Mouse (Mus musculus): Measurements from ENCODE around the gene 4930402H24Rik. TPM values are rescaled to one million over a fixed set of nuclear protein-coding genes. Genes with fewer than 3 reads are reported as not detected.

4930402H24Rik gene
- polyA plus RNA-seq, 1 experiment: 70.1 TPM

DNA sequence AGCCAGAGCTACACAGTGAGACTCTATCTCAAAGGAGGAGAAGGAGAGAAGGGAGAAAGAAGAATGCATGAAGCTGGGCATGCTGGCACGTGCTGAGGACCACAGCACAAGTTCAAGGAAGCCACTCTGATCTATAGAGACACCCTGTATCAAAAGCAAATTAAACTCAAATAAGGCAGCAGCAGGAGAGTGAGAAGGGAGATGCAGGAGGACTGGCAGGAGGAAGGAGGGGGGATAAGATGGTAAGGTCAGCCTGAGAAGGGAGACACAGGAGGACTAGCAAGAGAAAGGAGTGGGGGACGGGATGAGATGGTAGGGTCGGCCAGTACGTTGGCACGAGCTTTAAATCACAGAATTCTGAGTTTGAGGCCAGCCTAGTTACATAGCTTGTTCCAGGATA lies 90.0 kb downstream of the 4930402H24Rik start:
- no peak for DNase-seq (ENCODE audit: extremely low spot score in 1 of 2, low spot score in 1 of 2)

GRCm38 (mm10) chr2:130814492-130814891 lies 91.7 kb downstream of the 4930402H24Rik start:
- DNase-seq (ENCODE audit: extremely low spot score in 1 of 2, low spot score in 1 of 2): no peak

GRCm38 (mm10) chr2:130813729-130814128 lies 92.5 kb downstream of the 4930402H24Rik start:
- DNase-seq (ENCODE audit: extremely low spot score in 1 of 2, low spot score in 1 of 2): no peak

GRCm38 (mm10) chr2:130812487-130812886 lies 93.7 kb downstream of the 4930402H24Rik start:
- DNase-seq (ENCODE audit: extremely low spot score in 1 of 2, low spot score in 1 of 2): no peak

DNA sequence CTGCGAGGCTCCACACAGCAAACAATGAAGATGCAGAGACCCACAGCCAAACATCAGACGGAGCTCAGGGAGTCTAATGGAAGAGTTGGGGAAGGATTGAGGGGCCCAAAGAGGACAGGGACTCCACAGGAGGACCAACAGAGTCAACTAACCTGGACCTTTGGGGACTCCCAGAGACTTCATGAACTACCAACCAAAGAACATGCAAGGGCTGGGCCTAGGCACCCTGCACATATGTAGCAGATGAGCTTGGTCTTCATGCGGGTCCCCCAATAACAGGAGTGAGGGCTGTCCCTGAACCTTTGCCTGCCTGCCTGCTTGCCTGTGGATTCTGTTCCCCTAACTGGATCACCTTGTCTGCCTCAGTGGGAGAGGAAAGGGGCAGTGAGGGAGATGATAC lies 101.1 kb downstream of the 4930402H24Rik start:
- no peak for DNase-seq (ENCODE audit: extremely low spot score in 1 of 2, low spot score in 1 of 2)

DNA sequence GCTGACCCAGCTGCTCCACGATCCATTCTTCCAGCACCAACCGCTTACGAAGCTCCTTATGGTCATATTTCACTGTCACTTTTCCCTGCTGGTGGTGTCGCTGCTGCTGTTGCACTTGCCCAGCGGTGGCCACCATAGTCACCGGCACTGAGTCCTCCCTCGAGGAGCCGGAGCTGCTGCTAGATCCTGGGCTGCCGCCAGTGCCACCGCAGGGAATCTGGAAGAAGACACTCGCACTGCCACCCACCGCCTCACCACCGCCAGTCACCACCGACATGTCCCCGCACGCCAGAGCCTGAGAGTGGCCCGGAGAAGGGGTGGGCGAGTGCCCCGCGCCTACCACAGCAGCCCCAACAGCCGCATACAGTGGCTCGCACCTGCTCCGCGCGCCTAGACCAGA lies 102.5 kb downstream of the 4930402H24Rik start:
- peak in 1 of 2 experiments; percentile 21 for DNase-seq (ENCODE audit: extremely low spot score in 1 of 2, low spot score in 1 of 2)

- no peak for DNase-seq (ENCODE audit: extremely low spot score in 1 of 2, low spot score in 1 of 2)
These were observed 110.5 kb downstream of the 4930402H24Rik start for GRCm38 (mm10) chr2:130795731-130796130.

GRCm38 (mm10) chr2:130791722-130792121 lies 114.5 kb downstream of the 4930402H24Rik start:
- no peak for DNase-seq (ENCODE audit: extremely low spot score in 1 of 2, low spot score in 1 of 2)

DNA sequence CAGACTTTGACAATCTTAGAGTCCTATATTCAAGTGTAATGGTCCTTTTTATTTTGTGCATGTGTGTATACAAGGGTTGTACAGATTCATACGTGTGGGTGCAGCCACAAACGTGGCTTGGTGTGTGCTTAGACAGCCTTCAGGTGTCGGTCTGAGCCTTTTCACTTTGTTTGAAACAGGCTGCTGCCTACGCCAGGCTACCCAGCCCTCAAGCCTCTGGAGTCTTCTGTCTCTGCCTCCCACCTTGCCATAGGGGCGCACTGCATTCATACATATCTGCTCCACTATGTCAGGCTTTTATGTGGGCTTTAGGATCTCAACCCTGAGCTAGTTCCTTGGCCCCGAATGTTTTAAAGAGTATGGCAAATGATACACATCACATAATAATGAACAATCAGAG lies 116.6 kb downstream of the 4930402H24Rik start:
- DNase-seq (ENCODE audit: extremely low spot score in 1 of 2, low spot score in 1 of 2): no peak

DNA sequence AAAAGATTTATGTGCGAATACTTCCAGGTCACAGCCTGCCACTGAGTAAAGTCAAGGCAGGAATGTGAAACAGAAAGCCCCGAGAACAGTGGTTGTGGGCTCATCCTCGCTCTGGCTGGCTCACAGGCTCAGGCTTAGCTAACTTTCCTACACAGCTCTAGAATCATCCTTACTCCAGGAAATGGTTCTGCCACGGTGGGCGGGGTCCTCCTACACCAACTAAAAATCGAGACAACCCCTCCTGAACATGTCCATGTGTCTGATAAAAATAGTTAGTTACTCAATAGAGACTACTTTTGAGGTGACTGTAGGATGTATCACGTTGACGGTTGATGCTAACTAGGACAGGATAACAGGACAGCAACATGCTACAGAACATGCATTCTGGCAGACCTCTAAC lies 117.2 kb downstream of the 4930402H24Rik start:
- DNase-seq (ENCODE audit: extremely low spot score in 1 of 2, low spot score in 1 of 2): peak; percentile 41 to 53

GRCm38 (mm10) chr2:130784939-130785338 lies 121.3 kb downstream of the 4930402H24Rik start:
- no peak for DNase-seq (ENCODE audit: extremely low spot score in 1 of 2, low spot score in 1 of 2)

GRCm38 (mm10) chr2:130780615-130781303 lies 125.4 kb downstream of the 4930402H24Rik start:
- DNase-seq (ENCODE audit: extremely low spot score in 1 of 2, low spot score in 1 of 2): no peak

GRCm38 (mm10) chr2:130779935-130780334 lies 126.3 kb downstream of the 4930402H24Rik start:
- DNase-seq (ENCODE audit: extremely low spot score in 1 of 2, low spot score in 1 of 2): no peak

DNA sequence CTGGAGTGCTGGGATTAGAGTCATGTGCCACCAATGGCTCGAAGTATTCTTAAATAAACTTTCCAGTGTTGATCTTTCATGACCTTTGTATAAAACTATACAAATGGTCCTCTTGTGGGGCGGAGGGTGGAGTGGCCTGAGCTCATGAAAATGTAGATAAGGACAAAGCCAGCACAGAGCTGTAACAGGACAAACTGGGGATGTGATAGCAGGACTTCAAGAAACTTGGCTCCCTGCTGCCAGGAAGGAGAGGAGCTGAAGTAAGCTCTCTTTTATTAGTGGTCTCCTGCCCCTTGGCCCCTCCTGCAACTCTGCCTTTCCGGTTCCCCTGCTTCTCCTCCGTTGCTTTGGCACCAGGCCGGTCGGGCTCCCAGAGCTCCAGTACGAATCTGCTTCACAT lies 129.6 kb downstream of the 4930402H24Rik start:
- DNase-seq (ENCODE audit: extremely low spot score in 1 of 2, low spot score in 1 of 2): no peak

DNA sequence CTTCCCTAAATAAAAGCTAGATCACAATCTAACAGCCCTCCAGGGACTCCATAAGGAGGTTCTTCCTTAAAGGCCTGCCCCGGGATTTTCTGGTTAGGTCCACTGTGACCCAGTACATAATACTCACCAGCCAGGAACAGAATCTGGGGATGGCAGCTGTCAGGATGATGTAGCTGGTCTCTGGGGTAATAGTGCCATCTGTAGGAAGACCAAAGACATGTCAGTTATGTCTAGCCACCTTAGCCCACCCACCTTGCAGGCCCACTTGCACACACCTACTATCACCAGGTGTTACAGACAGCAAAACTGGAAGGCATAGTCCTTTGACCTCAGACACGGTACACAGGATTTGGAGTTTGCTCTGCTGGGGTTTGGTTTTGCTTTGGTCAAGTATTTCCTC lies 138.7 kb downstream of the 4930402H24Rik start:
- DNase-seq (ENCODE audit: extremely low spot score in 1 of 2, low spot score in 1 of 2): no peak

GRCm38 (mm10) chr2:130765396-130765795 lies 140.8 kb downstream of the 4930402H24Rik start:
- peak in 1 of 2 experiments; percentile 31 for DNase-seq (ENCODE audit: extremely low spot score in 1 of 2, low spot score in 1 of 2)

- DNase-seq (ENCODE audit: extremely low spot score in 1 of 2, low spot score in 1 of 2): no peak
These were observed 145.3 kb downstream of the 4930402H24Rik start for GRCm38 (mm10) chr2:130760876-130761275.

- no peak for DNase-seq (ENCODE audit: extremely low spot score in 1 of 2, low spot score in 1 of 2)
These were observed 151.1 kb downstream of the 4930402H24Rik start for GRCm38 (mm10) chr2:130755061-130755607.

- no peak for DNase-seq (ENCODE audit: extremely low spot score in 1 of 2, low spot score in 1 of 2)
These were observed 151.6 kb downstream of the 4930402H24Rik start for GRCm38 (mm10) chr2:130754596-130754995.

DNA sequence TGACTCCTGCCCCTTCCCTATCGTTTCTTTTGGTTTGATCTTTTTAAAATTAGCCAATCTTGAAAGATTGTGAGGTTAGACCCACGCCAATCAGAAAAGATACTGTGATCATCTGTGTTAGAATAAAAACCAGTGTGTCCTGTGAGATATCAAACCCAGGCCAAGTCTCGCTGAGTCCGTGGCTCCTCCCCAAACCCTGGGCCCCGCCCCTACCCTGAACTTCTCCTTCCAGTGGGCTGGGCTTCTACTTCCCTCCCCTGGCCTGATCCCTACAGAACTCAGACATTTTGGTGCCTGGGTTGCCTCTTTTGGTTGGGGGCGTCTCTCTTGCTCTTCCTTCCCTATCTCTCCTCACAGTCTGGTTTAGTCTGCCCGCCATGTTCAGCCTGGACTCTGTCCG lies 155.8 kb downstream of the 4930402H24Rik start:
- DNase-seq (ENCODE audit: extremely low spot score in 1 of 2, low spot score in 1 of 2): no peak

GRCm38 (mm10) chr2:130749708-130750107 lies 156.5 kb downstream of the 4930402H24Rik start:
- DNase-seq (ENCODE audit: extremely low spot score in 1 of 2, low spot score in 1 of 2): peak in 1 of 2 experiments; percentile 31

DNA sequence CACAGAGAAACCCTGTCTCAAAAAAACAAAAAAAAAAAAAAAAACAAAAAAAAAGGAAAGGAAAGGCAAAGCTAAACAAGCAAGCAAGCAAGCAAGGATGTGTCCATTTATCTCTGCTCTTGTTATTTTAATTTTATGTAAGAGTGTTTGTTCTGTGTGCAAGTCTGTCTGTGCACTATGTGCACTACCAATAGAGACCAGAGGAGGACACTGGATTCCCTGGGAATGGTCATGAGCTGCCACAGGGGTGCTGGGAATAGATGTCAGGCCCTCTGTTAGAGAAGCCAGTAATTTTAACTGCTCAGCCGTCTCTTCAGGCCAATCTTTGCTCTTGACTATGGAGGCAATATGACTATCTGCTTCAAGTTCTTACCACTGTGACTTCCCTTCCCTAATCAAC lies 162.6 kb downstream of the 4930402H24Rik start:
- no peak for DNase-seq (ENCODE audit: extremely low spot score in 1 of 2, low spot score in 1 of 2)

Data from frontal cortex, adult 2 months (tissue).